Mouse (Mus musculus): ENCODE results near the gene Grid1. TPM values are rescaled to one million over a fixed set of nuclear protein-coding genes. Genes with fewer than 3 reads are reported as not detected.

Gene Grid1
- polyA plus RNA-seq, 1 experiment = 1.3 TPM

DNA sequence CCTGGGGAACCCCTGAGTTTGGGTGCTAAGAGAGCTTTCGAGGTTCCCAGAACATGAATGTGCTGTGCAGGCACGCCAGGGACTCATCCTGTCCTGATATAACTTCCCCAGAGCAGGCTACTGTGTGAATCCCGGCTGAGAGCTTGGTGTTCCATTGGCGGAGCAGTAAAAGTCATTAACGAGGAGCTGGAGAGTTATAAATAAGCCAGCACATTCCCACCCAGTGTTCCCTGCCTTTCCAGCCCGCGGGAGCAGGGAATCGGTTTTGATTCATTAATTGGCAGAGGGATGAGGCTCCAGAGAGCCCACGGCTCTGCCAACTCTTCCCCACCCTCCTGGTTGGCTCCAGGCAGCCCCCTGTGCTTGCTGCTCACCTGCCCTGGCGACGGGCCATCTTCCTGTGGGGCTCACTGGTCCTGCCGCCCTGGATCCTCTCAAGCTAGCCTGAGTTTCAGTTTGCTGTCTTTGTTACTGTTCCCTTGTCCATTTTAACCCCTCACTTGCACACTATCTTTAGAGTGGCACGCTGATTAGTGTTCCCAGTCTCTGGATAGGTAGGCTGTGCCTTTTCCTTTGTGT is 116.4 kb downstream of the Grid1 start:
- WGBS = 10% methylated on average over 13 of the region's 13 CpGs
- peak; percentile 19 for DNase-seq
- no peak for TF ChIP-seq CTCF (conservative IDR thresholded peaks at IDR 0.05; ENCODE audit: insufficient read depth, insufficient read length, low read depth, low read length)
- no peak for TF ChIP-seq POLR2A (IDR thresholded peaks at IDR 0.05; ENCODE audit: low read depth, low read length)

DNA sequence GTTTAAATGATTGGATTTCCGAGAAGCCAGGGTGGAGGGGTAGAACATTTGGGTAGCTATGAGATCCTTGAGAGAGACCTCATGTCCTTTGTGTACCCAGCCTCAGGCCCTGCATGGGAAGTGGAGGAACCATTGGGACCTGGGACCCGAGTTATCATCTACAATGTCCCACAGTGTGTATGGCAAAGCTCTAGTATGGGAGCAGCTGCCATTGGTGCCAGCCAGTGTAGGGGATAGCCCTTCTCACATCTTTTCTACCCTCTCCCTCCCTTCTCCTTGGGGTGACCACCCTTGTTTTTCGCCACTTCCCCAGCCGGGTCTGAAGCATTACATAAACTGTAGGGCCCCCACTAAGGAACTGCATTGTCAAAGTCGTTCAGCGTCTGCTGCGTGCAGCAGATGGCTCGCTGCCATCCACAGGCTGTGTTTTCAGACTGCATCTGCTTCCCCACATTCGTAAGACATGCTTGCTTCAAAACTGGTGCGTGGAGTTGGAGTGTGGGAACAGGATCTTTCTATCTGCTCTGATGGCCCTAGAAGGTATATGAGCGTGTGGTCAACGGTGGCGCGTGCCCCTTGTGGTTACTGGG is 124.6 kb downstream of the Grid1 start:
- no peak overlapping the region for H3K27ac ChIP-seq (ENCODE audit: insufficient read depth, low read depth, low read length)
- TF ChIP-seq POLR2A (IDR thresholded peaks at IDR 0.05; ENCODE audit: low read depth, low read length) (no peak), CTCF (conservative IDR thresholded peaks at IDR 0.05; ENCODE audit: insufficient read depth, insufficient read length, low read depth, low read length) (no peak)
- H3K36me3 ChIP-seq (ENCODE audit: control insufficient read depth, insufficient read depth, low read length) = no peaks in the 10 kb centered on the region
- no peaks in the 10 kb centered on the region for H3K27me3 ChIP-seq (replicated peaks; ENCODE audit: control insufficient read depth, insufficient read depth, low read length)
- DNase-seq = no peak
- no peak overlapping the region for H3K4me3 ChIP-seq (ENCODE audit: insufficient read depth, low read depth, low read length)
- WGBS = 90% methylated on average over 14 of the region's 14 CpGs
- H3K4me1 ChIP-seq (ENCODE audit: control insufficient read depth, insufficient read depth, low read length) = no peaks in the 10 kb centered on the region

More for the DNA sequence above, 116.4 kb downstream of the Grid1 start:
- Histone ChIP-seq H3K27me3 (replicated peaks; ENCODE audit: control insufficient read depth, insufficient read depth, low read length) (no peaks in the 10 kb centered on the region), H3K36me3 (ENCODE audit: control insufficient read depth, insufficient read depth, low read length) (no peaks in the 10 kb centered on the region), H3K4me1 (ENCODE audit: control insufficient read depth, insufficient read depth, low read length) (no peaks in the 10 kb centered on the region), H3K27ac (ENCODE audit: insufficient read depth, low read depth, low read length) (no peak overlapping the region), H3K4me3 (ENCODE audit: insufficient read depth, low read depth, low read length) (peak overlapping the region; percentile 32; the same call in 1 of the 2 replicates)

DNA sequence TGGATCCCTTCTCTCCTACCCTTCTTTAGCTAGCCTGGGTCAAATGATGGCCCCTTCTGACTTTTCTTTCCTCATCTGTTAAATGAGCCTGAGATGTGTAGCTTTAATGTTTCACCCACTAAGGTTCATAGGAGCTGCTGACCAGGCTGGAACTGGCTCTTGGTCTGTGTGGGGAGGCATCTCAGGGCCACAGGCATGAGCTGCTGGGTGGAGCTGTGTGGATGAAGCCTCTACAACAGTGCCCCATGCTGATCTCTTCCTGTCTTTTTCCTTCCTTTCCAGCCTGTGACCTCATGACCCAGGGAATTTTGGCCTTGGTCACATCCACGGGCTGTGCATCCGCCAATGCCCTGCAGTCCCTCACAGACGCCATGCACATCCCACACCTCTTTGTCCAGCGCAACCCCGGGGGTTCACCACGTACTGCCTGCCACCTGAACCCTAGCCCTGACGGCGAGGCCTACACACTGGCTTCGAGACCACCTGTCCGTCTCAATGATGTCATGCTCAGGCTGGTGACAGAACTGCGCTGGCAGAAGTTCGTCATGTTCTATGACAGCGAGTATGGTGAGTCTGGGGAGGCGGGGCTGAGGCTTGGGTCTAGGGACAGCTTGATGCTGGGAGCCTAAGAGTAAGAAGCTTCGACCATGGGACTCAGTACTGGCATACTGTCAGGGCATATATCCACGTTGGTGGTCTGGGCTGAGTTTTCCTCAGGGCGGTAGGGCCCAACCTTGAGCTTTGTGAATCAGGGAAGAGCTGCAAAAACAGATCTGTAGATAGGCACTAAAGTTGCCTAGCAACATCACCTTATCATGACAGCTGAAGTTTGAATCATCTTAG is 125.8 kb downstream of the Grid1 start:
- Histone ChIP-seq H3K27me3 (replicated peaks; ENCODE audit: control insufficient read depth, insufficient read depth, low read length) (no peaks in the 10 kb centered on the region), H3K36me3 (ENCODE audit: control insufficient read depth, insufficient read depth, low read length) (no peaks in the 10 kb centered on the region), H3K27ac (ENCODE audit: insufficient read depth, low read depth, low read length) (no peak overlapping the region), H3K4me1 (ENCODE audit: control insufficient read depth, insufficient read depth, low read length) (no peaks in the 10 kb centered on the region), H3K4me3 (ENCODE audit: insufficient read depth, low read depth, low read length) (no peak overlapping the region)
- no peak for DNase-seq
- TF ChIP-seq POLR2A (IDR thresholded peaks at IDR 0.05; ENCODE audit: low read depth, low read length) = no peak
- TF ChIP-seq CTCF (conservative IDR thresholded peaks at IDR 0.05; ENCODE audit: insufficient read depth, insufficient read length, low read depth, low read length) = no peak
- 88% methylated on average over 17 of the region's 17 CpGs for WGBS

DNA sequence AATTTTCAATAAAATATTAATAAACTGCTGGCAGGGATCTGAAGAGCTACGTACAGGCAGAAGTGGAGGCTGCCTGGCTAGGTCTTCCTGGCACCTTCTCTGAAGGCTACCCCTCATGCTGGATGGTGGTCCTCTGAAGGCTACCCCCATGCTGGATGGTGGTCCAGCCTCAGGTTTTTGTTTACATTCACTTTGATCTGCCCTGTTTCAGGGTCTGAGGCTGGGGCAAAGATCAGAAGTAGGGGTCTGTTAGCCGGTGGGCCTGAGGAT is 126.3 kb downstream of the Grid1 start:
- no peak for TF ChIP-seq CTCF (conservative IDR thresholded peaks at IDR 0.05; ENCODE audit: insufficient read depth, insufficient read length, low read depth, low read length)
- no peak for TF ChIP-seq POLR2A (IDR thresholded peaks at IDR 0.05; ENCODE audit: low read depth, low read length)
- 63% methylated on average over 2 of the region's 2 CpGs for WGBS
- H3K27me3 ChIP-seq (replicated peaks; ENCODE audit: control insufficient read depth, insufficient read depth, low read length) = no peaks in the 10 kb centered on the region
- DNase-seq = no peak
- no peaks in the 10 kb centered on the region for H3K36me3 ChIP-seq (ENCODE audit: control insufficient read depth, insufficient read depth, low read length)
- no peaks in the 10 kb centered on the region for H3K4me1 ChIP-seq (ENCODE audit: control insufficient read depth, insufficient read depth, low read length)
- H3K27ac ChIP-seq (ENCODE audit: insufficient read depth, low read depth, low read length) = no peak overlapping the region
- no peak overlapping the region for H3K4me3 ChIP-seq (ENCODE audit: insufficient read depth, low read depth, low read length)

DNA sequence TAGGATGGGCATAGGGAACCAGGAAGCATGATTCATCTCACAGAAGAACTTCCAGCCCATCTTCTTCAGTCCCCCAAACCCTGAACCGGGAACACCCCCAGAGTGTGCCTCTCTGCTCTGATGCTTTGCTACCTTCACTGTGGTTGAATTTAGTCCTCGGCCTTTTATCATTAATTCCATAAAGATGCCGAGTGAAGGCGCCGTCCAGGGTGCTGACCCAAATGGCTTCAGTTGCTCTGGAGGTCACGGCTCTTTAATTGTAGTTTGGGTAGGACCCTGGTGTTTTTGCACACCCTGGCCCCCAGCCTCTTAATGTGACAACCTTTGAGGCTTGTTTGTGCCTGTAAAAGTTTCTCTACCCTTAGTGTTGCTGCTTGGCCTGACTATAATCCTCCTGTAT is 128.3 kb downstream of the Grid1 start:
- TF ChIP-seq POLR2A (IDR thresholded peaks at IDR 0.05; ENCODE audit: low read depth, low read length) (no peak), CTCF (conservative IDR thresholded peaks at IDR 0.05; ENCODE audit: insufficient read depth, insufficient read length, low read depth, low read length) (no peak)
- DNase-seq = no peak
- 65% methylated on average over 6 of the region's 6 CpGs for WGBS
- Histone ChIP-seq H3K4me3 (ENCODE audit: insufficient read depth, low read depth, low read length) (no peak overlapping the region), H3K27ac (ENCODE audit: insufficient read depth, low read depth, low read length) (no peak overlapping the region), H3K4me1 (ENCODE audit: control insufficient read depth, insufficient read depth, low read length) (no peaks in the 10 kb centered on the region), H3K27me3 (replicated peaks; ENCODE audit: control insufficient read depth, insufficient read depth, low read length) (no peaks in the 10 kb centered on the region), H3K36me3 (ENCODE audit: control insufficient read depth, insufficient read depth, low read length) (no peaks in the 10 kb centered on the region)

DNA sequence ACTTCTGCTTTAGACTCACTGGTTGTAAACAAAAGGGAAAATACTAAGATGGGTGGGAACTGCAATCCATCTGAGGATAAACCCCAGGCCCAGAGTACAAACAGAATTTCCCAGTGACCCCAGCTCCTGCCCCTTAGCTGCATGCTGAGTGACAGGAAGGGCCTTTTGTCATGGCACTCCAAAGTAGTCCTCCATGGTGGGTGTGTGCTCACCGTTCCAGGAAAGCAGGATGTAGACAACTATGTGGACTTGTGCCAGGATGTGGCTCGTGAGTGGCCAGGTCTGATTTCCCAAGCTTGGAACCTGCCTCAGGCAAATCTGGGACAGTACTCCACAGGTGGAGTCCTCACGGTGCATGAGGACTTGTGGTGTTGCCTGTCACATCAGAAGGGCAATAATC is 132.4 kb downstream of the Grid1 start:
- WGBS = 44% methylated on average over 3 of the region's 3 CpGs
- H3K27me3 ChIP-seq (replicated peaks; ENCODE audit: control insufficient read depth, insufficient read depth, low read length) = no peaks in the 10 kb centered on the region
- no peak overlapping the region for H3K4me3 ChIP-seq (ENCODE audit: insufficient read depth, low read depth, low read length)
- no peaks in the 10 kb centered on the region for H3K4me1 ChIP-seq (ENCODE audit: control insufficient read depth, insufficient read depth, low read length)
- TF ChIP-seq CTCF (conservative IDR thresholded peaks at IDR 0.05; ENCODE audit: insufficient read depth, insufficient read length, low read depth, low read length) (no peak), POLR2A (IDR thresholded peaks at IDR 0.05; ENCODE audit: low read depth, low read length) (no peak)
- no peaks in the 10 kb centered on the region for H3K36me3 ChIP-seq (ENCODE audit: control insufficient read depth, insufficient read depth, low read length)
- DNase-seq = no peak
- H3K27ac ChIP-seq (ENCODE audit: insufficient read depth, low read depth, low read length) = no peak overlapping the region

DNA sequence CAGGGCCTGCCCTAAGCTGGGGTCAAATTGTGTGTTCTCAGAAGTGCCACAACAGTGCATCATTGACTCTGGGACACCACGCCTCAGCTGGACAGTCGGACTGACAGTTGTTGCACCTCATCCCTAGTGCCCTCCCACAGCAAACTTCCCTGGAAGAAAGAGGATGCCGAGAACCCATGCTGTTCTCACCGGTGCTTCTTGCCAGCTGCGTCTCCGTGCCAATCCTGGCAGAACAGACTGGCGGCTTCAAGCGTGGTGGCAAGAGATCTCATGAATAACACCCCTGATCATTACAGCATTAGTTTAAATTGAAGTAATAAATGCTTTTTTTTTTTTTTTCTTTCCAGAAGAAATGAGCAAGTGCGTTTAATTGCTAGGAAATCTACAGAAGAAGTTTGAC is 133.7 kb downstream of the Grid1 start:
- H3K27me3 ChIP-seq (replicated peaks; ENCODE audit: control insufficient read depth, insufficient read depth, low read length) = no peaks in the 10 kb centered on the region
- TF ChIP-seq CTCF (conservative IDR thresholded peaks at IDR 0.05; ENCODE audit: insufficient read depth, insufficient read length, low read depth, low read length) (no peak), POLR2A (IDR thresholded peaks at IDR 0.05; ENCODE audit: low read depth, low read length) (no peak)

More for the DNA sequence above, 133.7 kb downstream of the Grid1 start:
- Histone ChIP-seq H3K4me3 (ENCODE audit: insufficient read depth, low read depth, low read length) (no peak overlapping the region), H3K36me3 (ENCODE audit: control insufficient read depth, insufficient read depth, low read length) (no peaks in the 10 kb centered on the region), H3K4me1 (ENCODE audit: control insufficient read depth, insufficient read depth, low read length) (no peaks in the 10 kb centered on the region), H3K27ac (ENCODE audit: insufficient read depth, low read depth, low read length) (no peak overlapping the region)
- DNase-seq = no peak
- WGBS = 86% methylated on average over 9 of the region's 9 CpGs

All from kidney, adult 2 months (tissue).